Mouse (Mus musculus): ENCODE measurements around the gene Dtx3. TPM values are rescaled to one million over a fixed set of nuclear protein-coding genes. Genes with fewer than 3 reads are reported as not detected.
"Not testable (repeated sequence)": the region's sequence is repeated elsewhere in the genome, so short reads cannot be mapped to it uniquely, and the experiment has no call there.

The Dtx3 gene
- total RNA-seq, 2 experiments from 2014 or later: 210 TPM

GRCm38 (mm10) chr10:127173148-127174065 lies 22.1 kb downstream of the Dtx3 start:
- intact Hi-C loops (cut with DNase I): no loop called here
- no peak for DNase-seq (ENCODE audit: low spot score in 2 of 2)

GRCm38 (mm10) chr10:127171631-127172200 lies 23.8 kb downstream of the Dtx3 start:
- no peak for DNase-seq (ENCODE audit: low spot score in 2 of 2)
- intact Hi-C loops (cut with DNase I): no loop called here

GRCm38 (mm10) chr10:127170837-127171272 lies 24.7 kb downstream of the Dtx3 start:
- DNase-seq (ENCODE audit: low spot score in 2 of 2): peak; percentile 58 to 66
- intact Hi-C loops (cut with DNase I): no loop called here

GRCm38 (mm10) chr10:127170002-127170401 lies 25.5 kb downstream of the Dtx3 start:
- DNase-seq (ENCODE audit: low spot score in 2 of 2): no peak
- intact Hi-C loops (cut with DNase I): no loop called here

GRCm38 (mm10) chr10:127167614-127168192 lies 27.8 kb downstream of the Dtx3 start:
- intact Hi-C loops (cut with DNase I): loop anchor here (5.0 kb wide), 1 partner anchor 90 kb away; the partner anchor contains the start of gene Agap2
- no peak for DNase-seq (ENCODE audit: low spot score in 2 of 2)

GRCm38 (mm10) chr10:127166771-127167613 lies 28.5 kb downstream of the Dtx3 start:
- intact Hi-C loops (cut with DNase I): loop anchor here (5.0 kb wide), 1 partner anchor 90 kb away; the partner anchor contains the start of gene Agap2
- no peak for DNase-seq (ENCODE audit: low spot score in 2 of 2)

GRCm38 (mm10) chr10:127166404-127166715 lies 29.2 kb downstream of the Dtx3 start:
- intact Hi-C loops (cut with DNase I): loop anchor here (5.0 kb wide), 1 partner anchor 89 kb away; the partner anchor contains the start of gene Agap2
- no peak for DNase-seq (ENCODE audit: low spot score in 2 of 2)

- intact Hi-C loops (cut with DNase I): loop anchor here (1.0 to 5.0 kb wide), 2 partner anchors 43 to 89 kb away; partner anchors contain the start of gene Agap2
- DNase-seq (ENCODE audit: low spot score in 2 of 2): peak; percentile 48 to 63
These were observed 29.7 kb downstream of the Dtx3 start for GRCm38 (mm10) chr10:127165654-127166403.

GRCm38 (mm10) chr10:127165354-127165653 lies 30.2 kb downstream of the Dtx3 start:
- intact Hi-C loops (cut with DNase I): loop anchor here (1.0 to 5.0 kb wide), 2 partner anchors 42 to 88 kb away; partner anchors contain the start of gene Agap2
- no peak for DNase-seq (ENCODE audit: low spot score in 2 of 2)

- intact Hi-C loops (cut with DNase I): loop anchor here (1.0 to 5.0 kb wide), 2 partner anchors 41 to 87 kb away; partner anchors contain the start of gene Agap2
- DNase-seq (ENCODE audit: low spot score in 2 of 2): peak; percentile 76 to 84
These were observed 30.7 kb downstream of the Dtx3 start, which contains the start of gene B4galnt1 for GRCm38 (mm10) chr10:127164631-127165353. Gene B4galnt1 (plus strand): TSS chr10:127165225.

GRCm38 (mm10) chr10:127164190-127164589 lies 31.3 kb downstream of the Dtx3 start:
- DNase-seq (ENCODE audit: low spot score in 2 of 2): no peak
- intact Hi-C loops (cut with DNase I): no loop called here

- intact Hi-C loops (cut with DNase I): not testable (repeated sequence)
These were observed 32.7 kb downstream of the Dtx3 start for GRCm38 (mm10) chr10:127162771-127163261.

GRCm38 (mm10) chr10:127160728-127161127 lies 34.8 kb downstream of the Dtx3 start:
- intact Hi-C loops (cut with DNase I): no loop called here
- no peak for DNase-seq (ENCODE audit: low spot score in 2 of 2)

More at GRCm38 (mm10) chr10:127162771-127163261, 32.7 kb downstream of the Dtx3 start:
- DNase-seq (ENCODE audit: low spot score in 2 of 2): peak in 1 of 2 experiments; percentile 77

- peak; percentile 42 to 80 for DNase-seq (ENCODE audit: low spot score in 2 of 2)
These were observed 35.4 kb downstream of the Dtx3 start for GRCm38 (mm10) chr10:127160081-127160480.

GRCm38 (mm10) chr10:127158471-127158870 lies 37.1 kb downstream of the Dtx3 start:
- DNase-seq (ENCODE audit: low spot score in 2 of 2): no peak
- intact Hi-C loops (cut with DNase I): no loop called here

More at GRCm38 (mm10) chr10:127160081-127160480, 35.4 kb downstream of the Dtx3 start:
- intact Hi-C loops (cut with DNase I): no loop called here

GRCm38 (mm10) chr10:127156511-127156910 lies 39.0 kb downstream of the Dtx3 start:
- DNase-seq (ENCODE audit: low spot score in 2 of 2): no peak
- intact Hi-C loops (cut with DNase I): no loop called here

- intact Hi-C loops (cut with DNase I): no loop called here
- DNase-seq (ENCODE audit: low spot score in 2 of 2): no peak
These were observed 39.4 kb downstream of the Dtx3 start for GRCm38 (mm10) chr10:127156089-127156488.

- intact Hi-C loops (cut with DNase I): no loop called here
- no peak for DNase-seq (ENCODE audit: low spot score in 2 of 2)
These were observed 40.9 kb downstream of the Dtx3 start for GRCm38 (mm10) chr10:127154652-127155051.

All from left cerebral cortex, postnatal 25 days (tissue).